Mouse (Mus musculus) limb, embryonic 14.5 days (tissue): ENCODE data around the gene Col20a1. TPM values are rescaled to one million over a fixed set of nuclear protein-coding genes. Genes with fewer than 3 reads are reported as not detected.

ENCODE experiments used
- ATAC-seq: fragments of 200-750 bp; cut with Nextera tagmentation; 2 replicates; pipeline ENCODE4 v1.8.0; 2017; ENCODE audit warnings: low read depth, moderate number of reproducible peaks, moderate TSS enrichment; ENCODE audit not compliant: low FRiP score
- DNase-seq: peaks from one replicate; pipeline ENCODE4 v3.0.0-alpha.2; 2015; ENCODE audit warnings: low spot score
- H3K27ac ChIP-seq: fragments of 300-500 bp; sonication (generic); replicated peaks from 2 replicates; pipeline ENCODE4 v1.5.1; 2014; ENCODE audit warnings: low read depth, mild to moderate bottlenecking, low read length, moderate library complexity, mixed read lengths
- H3K27me3 ChIP-seq: fragments of 300-500 bp; sonication (generic); 2 replicates; pipeline ENCODE4 v1.6.1; 2014; ENCODE audit warnings: low read length, mixed read lengths; ENCODE audit not compliant: control insufficient read depth, insufficient read depth
- H3K36me3 ChIP-seq: fragments of 300-500 bp; sonication (generic); 2 replicates; pipeline ENCODE4 v1.6.1; 2014; ENCODE audit warnings: mild to moderate bottlenecking, low read length, moderate library complexity, mixed read lengths; ENCODE audit not compliant: control insufficient read depth, insufficient read depth
- H3K4me1 ChIP-seq: fragments of 300-500 bp; sonication (generic); 2 replicates; pipeline ENCODE4 v1.6.1; 2014; ENCODE audit warnings: antibody characterized with exemption, low read length, mixed read lengths; ENCODE audit not compliant: control insufficient read depth, insufficient read depth
- H3K4me2 ChIP-seq: fragments of 300-500 bp; sonication (generic); replicated peaks from 2 replicates; pipeline ENCODE4 v1.6.1; 2014; ENCODE audit warnings: low read depth, mild to moderate bottlenecking, low read length, moderate library complexity; ENCODE audit not compliant: severe bottlenecking
- H3K4me3 ChIP-seq: fragments of 300-500 bp; sonication (generic); replicated peaks from 2 replicates; pipeline ENCODE4 v1.5.1; 2014; ENCODE audit warnings: low read length
- H3K9ac ChIP-seq: fragments of 300-500 bp; sonication (generic); 2 replicates; pipeline ENCODE4 v1.6.1; 2014; ENCODE audit warnings: mild to moderate bottlenecking, low read depth, low read length, moderate library complexity; ENCODE audit not compliant: severe bottlenecking
- H3K9me3 ChIP-seq: fragments of 300-500 bp; sonication (generic); 2 replicates; pipeline ENCODE4 v1.6.1; 2016; ENCODE audit warnings: low read length; ENCODE audit not compliant: control insufficient read depth
- POLR2A ChIP-seq: fragments of 200-500 bp; IDR thresholded peaks from 2 replicates; pipeline ENCODE4 v1.8.0; 2012; ENCODE audit warnings: inconsistent platforms, mild to moderate bottlenecking, moderate library complexity, borderline replicate concordance; ENCODE audit not compliant: insufficient read depth, insufficient read length; ENCODE audit errors: extremely low read depth
- WGBS: fragments of 180-500 bp; shearing (Covaris S2); extraction: QIAGEN DNeasy Blood & Tissue Kit; methylation state at CpG from one replicate; pipeline ENCODE4 v1.1.7; 2014; 5-methylcytosine and 5-hydroxymethylcytosine counted together
- polyA plus RNA-seq, 2 experiments: library from polyadenylated mRNA; depleted of rRNA in 1 of 2; stranded (reverse) in 1 of 2; unstranded in 1 of 2; fragments of >200 nt; fragmentation: Nextera tagmentation in 1 of 2; extraction: Ambion mirVana in 1 of 2; gene quantifications; 2 replicates each; pipeline versions ENCODE4 v1.2.1 to v1.2.3; 2012 to 2014

Gene Col20a1
- polyA plus RNA-seq, 2 experiments: 2.8 to 5.7 TPM

DNA sequence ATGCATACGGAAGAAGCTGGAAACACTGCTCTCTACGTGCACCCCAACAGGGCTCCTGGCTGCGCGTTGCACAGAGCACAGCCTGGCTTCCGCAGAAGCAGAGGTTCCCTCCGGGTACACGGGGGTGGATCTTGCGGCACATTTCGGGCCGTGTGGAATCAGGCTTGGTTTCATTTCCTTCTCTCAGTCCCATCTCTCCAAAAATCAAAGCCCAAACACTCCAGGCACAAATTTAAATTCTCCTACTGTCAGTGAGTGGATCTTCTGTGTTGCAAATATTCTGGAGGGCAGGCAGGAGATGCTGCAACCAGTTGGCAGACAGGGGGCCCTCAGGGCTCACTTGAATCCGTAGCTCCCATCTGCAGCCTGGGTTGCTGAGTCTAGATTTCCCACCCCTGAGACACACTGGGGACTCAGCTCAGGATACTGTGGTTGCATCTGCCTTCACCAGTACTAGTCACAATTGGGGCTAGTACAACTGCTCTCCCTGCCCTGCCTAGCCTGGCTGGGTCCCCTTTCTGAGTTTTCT lies 45.1 kb downstream of the Col20a1 start:
- no peak for ATAC-seq

DNA sequence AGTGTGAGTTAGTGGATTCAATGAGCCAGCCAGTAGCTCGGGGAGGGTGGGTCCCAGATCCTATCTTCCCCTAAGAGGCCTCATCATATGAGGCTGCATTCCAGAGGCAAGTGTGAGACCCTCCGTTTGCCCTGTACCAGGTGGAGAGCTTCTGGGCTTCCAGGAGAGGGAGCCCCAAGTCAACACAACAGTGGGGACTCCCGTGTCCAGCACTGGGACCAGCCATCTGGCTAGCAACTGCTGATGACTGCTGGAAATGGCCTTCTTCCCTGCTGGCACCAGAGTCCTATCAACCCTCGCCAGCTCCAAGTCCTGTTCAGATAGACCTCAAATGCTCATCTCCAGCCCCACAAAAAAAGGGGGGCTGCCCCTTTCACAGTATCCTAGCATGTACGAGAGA lies 46.1 kb downstream of the Col20a1 start:
- DNase-seq (peak; percentile 19), ATAC-seq (no peak)
- Histone ChIP-seq H3K4me1 (no peaks in the 10 kb centered on the region), H3K4me2 (no peak overlapping the region), H3K27ac (no peak overlapping the region), H3K4me3 (no peak overlapping the region), H3K27me3 (peaks cover 11% of the 10 kb centered on the region; the same call in 1 of the 2 replicates), H3K9ac (no peak overlapping the region), H3K36me3 (no peaks in the 10 kb centered on the region), H3K9me3 (no peaks in the 10 kb centered on the region)
- no peak for TF ChIP-seq POLR2A
- 46% methylated on average over 5 of the region's 5 CpGs for WGBS

More for the DNA sequence above, 45.1 kb downstream of the Col20a1 start:
- 75% methylated on average over 11 of the region's 11 CpGs for WGBS
- H3K9ac ChIP-seq: no peak overlapping the region
- no peak overlapping the region for H3K4me3 ChIP-seq
- H3K36me3 ChIP-seq: no peaks in the 10 kb centered on the region
- H3K27me3 ChIP-seq: 0 out of 2 replicates have a peak, but pooled peaks cover 1% of the 10 kb centered on the region
- H3K27ac ChIP-seq: no peak overlapping the region
- no peaks in the 10 kb centered on the region for H3K4me1 ChIP-seq
- no peak for DNase-seq
- no peaks in the 10 kb centered on the region for H3K9me3 ChIP-seq
- no peak overlapping the region for H3K4me2 ChIP-seq
- TF ChIP-seq POLR2A: no peak

DNA sequence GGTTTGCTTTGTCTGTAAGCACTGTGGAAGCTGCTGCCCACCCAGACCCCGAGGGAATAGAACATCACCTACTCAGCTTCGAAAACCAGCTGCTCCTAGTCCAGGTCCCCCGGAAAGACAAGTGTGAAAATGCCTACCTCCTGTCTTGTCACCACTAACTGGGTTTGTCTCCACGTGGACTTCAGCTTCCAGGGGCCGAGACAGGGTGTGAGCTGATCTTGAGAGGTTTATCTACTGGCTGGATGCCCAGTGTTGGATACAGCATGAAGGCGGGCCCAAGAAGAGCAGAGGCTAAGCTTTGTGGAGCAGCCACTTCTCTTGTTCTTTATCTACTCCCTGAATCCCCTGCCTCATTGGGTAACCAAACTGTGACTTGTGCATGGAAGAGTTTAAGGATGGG lies 47.0 kb downstream of the Col20a1 start:
- peaks cover 20% of the 10 kb centered on the region for H3K27me3 ChIP-seq
- H3K4me3 ChIP-seq: no peak overlapping the region
- H3K4me2 ChIP-seq: no peak overlapping the region
- no peak overlapping the region for H3K9ac ChIP-seq
- TF ChIP-seq POLR2A: no peak
- DNase-seq (no peak), ATAC-seq (no peak)
- H3K4me1 ChIP-seq: no peaks in the 10 kb centered on the region
- H3K9me3 ChIP-seq: no peaks in the 10 kb centered on the region
- H3K36me3 ChIP-seq: no peaks in the 10 kb centered on the region
- H3K27ac ChIP-seq: no peak overlapping the region
- 52% methylated on average over 6 of the region's 6 CpGs for WGBS

DNA sequence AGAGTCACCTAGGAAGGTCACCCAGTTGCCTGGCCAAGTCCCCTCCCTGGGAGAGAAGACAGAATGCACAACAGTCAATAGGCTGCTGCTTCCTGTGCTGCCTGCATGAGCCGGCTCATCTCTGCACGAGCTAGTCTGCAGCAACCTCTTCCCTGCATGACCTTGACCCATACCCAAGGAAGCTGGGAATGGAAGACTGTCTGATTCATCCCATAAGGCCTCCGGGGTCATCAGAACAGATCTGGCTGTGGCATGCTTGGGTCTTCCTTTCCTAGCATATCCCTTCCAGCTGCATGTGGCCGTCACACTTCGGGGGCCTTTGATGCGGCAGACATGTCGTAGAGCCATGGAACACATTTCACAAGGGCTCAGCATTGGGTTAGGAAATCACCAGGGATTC lies 48.9 kb downstream of the Col20a1 start:
- H3K4me1 ChIP-seq: no peaks in the 10 kb centered on the region
- no peak overlapping the region for H3K27ac ChIP-seq
- DNase-seq: no peak
- H3K36me3 ChIP-seq: no peaks in the 10 kb centered on the region
- no peak overlapping the region for H3K9ac ChIP-seq
- no peak for ATAC-seq
- H3K4me2 ChIP-seq: no peak overlapping the region
- TF ChIP-seq POLR2A: no peak
- H3K4me3 ChIP-seq: no peak overlapping the region
- peaks cover 38% of the 10 kb centered on the region for H3K27me3 ChIP-seq
- no peaks in the 10 kb centered on the region for H3K9me3 ChIP-seq
- 71% methylated on average over 7 of the region's 7 CpGs for WGBS

DNA sequence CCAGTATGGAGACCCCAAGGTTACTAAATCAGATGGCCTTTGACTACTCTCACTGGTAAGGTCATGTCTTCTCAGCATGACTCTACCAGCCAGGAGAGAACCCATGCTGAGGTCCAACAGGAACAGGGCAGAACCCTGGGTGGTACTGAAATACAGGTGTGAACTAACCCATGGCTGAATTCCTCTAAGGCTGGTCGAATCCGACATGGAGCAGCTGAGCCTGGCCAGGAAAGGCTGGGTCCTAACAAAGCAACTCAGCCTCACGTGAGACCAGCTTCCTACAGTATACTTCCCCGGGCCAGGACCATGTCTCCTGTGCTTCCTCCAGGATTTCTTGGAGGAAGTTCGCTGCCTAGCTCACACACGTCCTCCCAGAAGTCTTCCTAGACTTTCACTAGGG lies 50.2 kb downstream of the Col20a1 start:
- TF ChIP-seq POLR2A: no peak
- peaks cover 46% of the 10 kb centered on the region for H3K27me3 ChIP-seq
- no peak for ATAC-seq
- no peaks in the 10 kb centered on the region for H3K9me3 ChIP-seq
- H3K36me3 ChIP-seq: no peaks in the 10 kb centered on the region
- 70% methylated on average over 6 of the region's 6 CpGs for WGBS
- no peaks in the 10 kb centered on the region for H3K4me1 ChIP-seq
- H3K4me2 ChIP-seq: no peak overlapping the region
- H3K9ac ChIP-seq: no peak overlapping the region
- no peak for DNase-seq
- H3K4me3 ChIP-seq: no peak overlapping the region
- no peak overlapping the region for H3K27ac ChIP-seq
